Mouse (Mus musculus) thymus, postnatal 4 days (tissue): ENCODE measurements around the gene Snx15.

Experiments used
- DNase-seq: peaks from one replicate; pipeline ENCODE4 v3.0.0; 2021

Gene Snx15

GRCm38 (mm10) chr19:6118677-6119185 is 9.4 kb downstream of the Snx15 start:
- DNase-seq = peak; percentile 43

- DNase-seq = peak; percentile 89
These were observed 10.0 kb downstream of the Snx15 start, which contains the start of gene Sac3d1 for GRCm38 (mm10) chr19:6117986-6118676. Sac3d1 (minus strand) TSS chr19:6118650.

- peak; percentile 66 for DNase-seq
These were observed 10.6 kb downstream of the Snx15 start for GRCm38 (mm10) chr19:6117346-6117985.

GRCm38 (mm10) chr19:6116113-6116850 is 11.8 kb downstream of the Snx15 start:
- DNase-seq = no peak

- DNase-seq = no peak
These were observed 15.0 kb downstream of the Snx15 start for GRCm38 (mm10) chr19:6113116-6113515.

- DNase-seq = no peak
These were observed 22.5 kb downstream of the Snx15 start, which contains the start of gene Naaladl1 for GRCm38 (mm10) chr19:6105586-6105985. Naaladl1 (plus strand) TSS chr19:6105782.

GRCm38 (mm10) chr19:6104476-6104875 is 23.6 kb downstream of the Snx15 start:
- DNase-seq = no peak

- DNase-seq = no peak
These were observed 25.8 kb downstream of the Snx15 start for GRCm38 (mm10) chr19:6102169-6102853.

- DNase-seq = no peak
These were observed 26.9 kb downstream of the Snx15 start for GRCm38 (mm10) chr19:6101186-6101585.

GRCm38 (mm10) chr19:6097847-6098246 is 30.3 kb downstream of the Snx15 start:
- no peak for DNase-seq

- no peak for DNase-seq
These were observed 34.0 kb downstream of the Snx15 start, which contains the start of gene AC131692.1 for GRCm38 (mm10) chr19:6094119-6094518. AC131692.1 (plus strand) TSS chr19:6094419.

- no peak for DNase-seq
These were observed 39.3 kb downstream of the Snx15 start for GRCm38 (mm10) chr19:6088841-6089240.

GRCm38 (mm10) chr19:6085417-6085879 is 42.7 kb downstream of the Snx15 start:
- peak; percentile 73 for DNase-seq

GRCm38 (mm10) chr19:6084478-6085248 is 43.4 kb downstream of the Snx15 start, which contains the start of the genes Zfpl1 and Cdca5:
Zfpl1 (minus strand) TSS chr19:6084956.
Cdca5 (plus strand) TSS chr19:6084983.
- DNase-seq = peak; percentile 96

GRCm38 (mm10) chr19:6082156-6082555 is 45.9 kb downstream of the Snx15 start, which contains the start of gene Gm28374:
Gm28374 (minus strand) TSS chr19:6082256.
- no peak for DNase-seq

- DNase-seq = no peak
These were observed 48.1 kb downstream of the Snx15 start, which contains the start of gene Tmem262 for GRCm38 (mm10) chr19:6079983-6080480. Tmem262 (plus strand) TSS chr19:6080033.

- DNase-seq = peak; percentile 86
These were observed 51.3 kb downstream of the Snx15 start, which contains the start of gene Vps51 for GRCm38 (mm10) chr19:6076564-6077393. Vps51 (minus strand) TSS chr19:6077231.

- DNase-seq = no peak
These were observed 54.2 kb downstream of the Snx15 start for GRCm38 (mm10) chr19:6073889-6074288.

- no peak for DNase-seq
These were observed 56.8 kb downstream of the Snx15 start for GRCm38 (mm10) chr19:6071261-6071660.
